Mouse (Mus musculus) frontal cortex, postnatal 25 days (tissue): ENCODE measurements around the gene Myo1g.

Experiments
- DNase-seq, 2 experiments: peaks; one replicate each; pipeline ENCODE4 v3.0.0; 2022; ENCODE audit warnings: low spot score in 2 of 2

Gene Myo1g

DNA sequence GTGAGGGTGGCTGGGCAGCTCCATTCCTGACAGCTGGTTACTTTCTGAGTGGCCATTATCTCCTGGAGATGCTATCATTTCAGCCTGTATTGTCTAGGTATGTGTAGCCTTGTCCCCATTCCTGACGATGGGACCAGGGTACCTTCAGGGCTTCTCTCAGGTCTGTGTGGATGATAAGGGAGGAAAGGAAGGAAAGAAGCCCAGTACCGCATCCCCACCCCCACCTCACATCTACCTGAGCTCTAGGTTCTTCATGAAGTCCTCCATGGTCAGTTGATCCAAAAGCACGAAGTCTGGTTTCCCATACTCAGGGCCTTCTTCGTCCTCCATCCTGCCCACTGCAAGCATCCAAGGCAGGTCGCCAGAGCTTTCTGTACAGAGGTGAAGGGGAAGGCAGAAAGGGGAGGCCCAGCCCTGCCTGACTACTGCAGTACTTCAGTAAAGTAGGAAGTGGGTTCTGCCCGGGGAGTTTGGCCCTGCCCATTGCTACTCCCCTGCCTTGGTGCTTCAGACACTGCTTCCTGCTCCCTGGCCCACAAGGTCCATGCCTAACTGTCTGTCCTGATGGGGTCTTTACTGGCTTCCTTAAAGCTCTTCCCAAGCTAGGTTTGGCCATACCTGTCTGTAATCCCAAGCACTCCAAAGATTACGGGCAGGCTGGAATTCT, at the start of gene Myo1g:
Myo1g (minus strand) TSS at position 459 of the 667 bp plus-strand sequence.
- DNase-seq: no peak

DNA sequence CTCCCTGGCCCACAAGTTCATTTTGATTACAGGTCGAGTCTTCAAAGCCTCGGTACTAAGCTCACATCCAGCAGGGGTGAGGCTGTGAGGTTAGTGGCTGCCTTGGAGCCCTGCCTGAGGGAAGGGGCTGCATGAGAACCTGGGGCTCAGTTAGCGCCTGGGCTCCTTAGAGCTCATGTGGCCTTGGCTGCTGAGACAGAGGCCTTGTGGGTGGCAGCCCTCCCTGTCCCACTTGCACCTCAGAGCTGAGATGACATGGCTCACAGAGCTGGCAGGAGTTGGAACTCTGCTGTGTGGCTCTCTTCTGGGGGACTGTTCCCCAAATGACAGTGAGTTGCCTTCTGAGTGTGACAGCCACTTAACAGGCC, 48.6 kb upstream of the Myo1g start:
- DNase-seq: no peak

DNA sequence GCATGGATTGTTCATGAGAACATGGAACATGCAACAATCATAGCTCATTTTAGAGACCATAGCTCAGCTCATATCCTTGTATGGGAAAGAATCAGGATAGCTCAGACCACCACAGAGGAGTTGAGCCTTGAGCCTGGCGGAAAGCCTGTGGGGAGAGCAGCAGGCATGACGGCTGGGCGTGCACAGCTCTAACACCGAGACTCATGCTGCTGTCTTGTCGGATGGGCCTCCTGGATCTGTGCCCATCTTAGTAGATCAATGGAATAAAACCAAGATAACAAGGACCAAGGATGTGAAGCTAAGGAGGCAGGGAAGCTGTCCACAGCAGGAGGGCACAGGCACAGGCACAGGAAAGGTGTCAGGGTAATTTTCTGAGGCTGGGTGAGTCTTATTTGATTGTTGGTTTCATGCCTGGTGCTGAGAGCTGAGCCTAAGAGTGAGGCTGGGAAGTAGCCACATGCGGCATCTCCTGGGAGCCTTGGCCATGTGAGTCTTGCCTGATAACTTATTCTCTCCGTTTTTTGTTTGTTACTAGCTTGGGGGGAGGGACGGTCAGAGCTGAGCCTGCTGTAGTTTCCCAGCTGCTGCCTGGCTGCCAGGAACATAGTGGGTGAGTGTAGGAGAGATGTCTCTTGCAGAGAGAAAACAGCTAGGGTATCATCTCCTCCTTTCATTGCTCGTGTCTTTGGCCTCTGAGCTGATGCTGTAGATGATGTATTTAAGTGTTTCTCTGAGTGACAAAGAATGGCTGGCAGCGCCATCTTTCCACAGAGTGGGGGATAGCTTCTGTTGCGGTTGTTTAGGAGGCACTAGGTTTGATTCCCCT, 48.0 kb upstream of the Myo1g start:
- peak in 1 of 2 experiments; percentile 15 for DNase-seq

DNA sequence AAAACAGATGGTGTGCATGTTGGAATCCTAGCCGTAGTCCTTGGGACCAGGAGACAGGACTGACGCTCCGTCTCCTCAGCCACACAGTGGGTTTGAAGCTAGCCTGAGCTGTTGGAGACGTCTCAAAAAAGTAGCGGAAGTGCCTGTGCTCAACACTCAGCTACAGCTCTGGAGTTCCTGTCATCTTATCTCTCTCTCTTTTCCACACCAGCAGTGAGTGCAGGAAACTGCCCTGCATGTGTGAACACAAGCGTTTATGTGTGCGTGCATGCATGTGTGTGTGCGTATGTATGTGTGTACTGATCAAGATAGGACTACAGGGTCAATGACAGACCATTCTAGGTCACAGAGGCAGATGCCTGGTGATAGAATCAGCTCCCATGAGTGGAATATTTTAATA, 47.2 kb upstream of the Myo1g start:
- no peak for DNase-seq

DNA sequence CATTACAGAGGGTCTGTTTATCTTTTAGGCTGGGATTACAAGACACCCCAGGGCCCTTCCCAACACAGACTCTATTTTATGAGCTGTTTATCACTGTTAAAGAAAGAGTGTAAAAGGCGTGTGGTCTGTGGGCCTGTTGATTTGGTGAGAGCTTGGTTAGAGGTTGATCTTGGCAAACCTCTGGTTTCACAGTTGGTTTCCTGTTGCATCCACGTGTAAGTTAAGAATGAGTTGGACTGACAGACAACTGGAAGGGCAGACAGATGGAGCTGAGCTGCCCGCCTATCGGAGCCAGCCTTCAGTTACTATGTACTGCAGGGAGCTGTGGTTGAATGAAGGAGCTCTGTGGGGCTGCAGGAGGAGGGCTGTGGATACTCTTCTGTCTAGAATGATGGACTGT, 45.7 kb upstream of the Myo1g start:
- DNase-seq: no peak

DNA sequence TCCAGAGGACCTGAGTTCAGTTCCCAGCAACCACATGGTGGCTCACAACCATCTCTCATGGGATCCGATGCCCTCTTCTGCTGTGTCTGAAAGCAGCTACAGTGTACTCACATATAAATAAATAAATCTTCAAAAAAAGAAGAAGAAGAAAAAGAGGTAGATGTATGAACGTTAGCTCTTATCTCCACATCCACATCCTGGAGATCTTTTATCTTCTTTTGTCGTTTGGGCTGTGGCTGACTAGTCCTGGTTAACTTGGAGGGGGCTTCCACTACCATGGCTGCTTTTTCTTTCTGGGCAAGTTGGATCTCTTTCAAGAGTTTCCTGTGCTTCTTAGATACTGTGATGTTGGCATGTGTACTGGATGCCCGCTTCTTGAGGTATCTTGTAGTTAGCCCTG, 42.4 kb upstream of the Myo1g start:
- DNase-seq: no peak

DNA sequence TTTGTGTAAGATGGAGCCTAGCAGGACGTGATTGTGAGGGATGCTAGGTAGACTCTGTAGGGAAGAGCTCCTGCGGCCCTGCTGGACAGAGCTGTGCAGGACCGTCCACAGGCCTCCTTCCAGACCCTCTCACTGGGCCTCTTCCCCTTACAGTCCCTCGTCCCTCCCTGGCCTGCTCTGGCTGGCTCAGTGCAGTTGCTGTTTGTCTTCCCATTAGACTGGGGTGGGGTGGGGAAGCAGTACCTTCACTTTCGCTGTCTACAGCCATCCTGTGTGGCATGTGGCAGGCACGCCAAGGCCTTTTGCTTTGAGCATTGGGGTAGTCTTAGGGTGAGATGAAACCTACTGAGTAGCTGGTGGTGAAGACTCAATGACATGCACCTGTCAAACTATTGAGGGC, 41.6 kb upstream of the Myo1g start:
- no peak for DNase-seq

DNA sequence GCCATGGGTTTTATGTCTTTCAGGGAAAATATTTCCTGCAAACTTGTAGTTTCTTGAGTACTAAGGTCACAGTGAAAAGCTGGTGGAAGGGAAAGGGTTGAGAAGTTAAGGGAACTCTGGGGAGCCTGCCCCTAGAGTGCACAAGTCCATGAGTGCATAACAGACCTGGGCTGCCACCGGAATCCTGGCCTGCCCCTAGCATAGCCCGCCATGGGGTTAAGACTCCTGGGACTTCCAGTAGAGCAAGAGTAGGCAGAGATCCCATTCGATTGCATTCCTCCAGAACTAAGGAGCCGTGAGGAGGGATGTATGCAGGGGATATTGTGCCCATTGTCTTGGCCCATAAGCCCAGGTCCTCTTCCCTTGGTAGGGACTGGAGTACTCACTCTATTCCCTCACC, 40.7 kb upstream of the Myo1g start:
- DNase-seq: no peak

DNA sequence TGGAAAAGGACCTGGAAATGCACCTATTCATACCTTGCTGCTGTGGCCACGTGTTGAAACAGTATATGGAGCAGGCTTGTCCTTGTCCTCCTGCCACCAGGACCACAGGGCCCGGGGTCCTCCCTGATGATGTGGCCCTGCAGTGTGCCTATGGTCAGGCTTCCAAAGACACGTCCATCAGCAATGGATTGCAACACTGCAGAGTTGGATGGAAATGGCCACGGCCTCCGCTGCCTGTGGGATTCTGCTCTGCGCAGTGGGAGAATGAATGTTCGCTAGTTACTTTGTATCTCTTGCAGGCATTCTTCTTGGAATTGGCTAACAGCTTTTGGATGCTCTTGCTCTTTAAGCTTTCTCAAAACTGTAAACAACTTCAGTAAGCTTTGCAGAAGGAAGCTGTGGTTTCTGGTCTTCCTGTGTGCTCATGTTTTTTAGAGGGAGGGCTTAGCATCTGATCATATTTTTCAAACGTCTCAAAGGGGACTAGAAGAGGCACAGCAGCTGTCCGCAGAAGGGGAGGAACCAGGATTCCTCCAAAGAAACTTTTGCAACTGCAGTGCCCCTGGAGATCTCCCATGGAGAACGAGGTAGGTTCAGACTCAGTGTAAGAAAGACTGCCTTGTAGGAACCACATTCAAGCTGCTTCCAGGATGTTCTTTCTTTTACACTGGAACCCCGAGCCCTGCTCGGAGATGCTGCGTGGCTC, 40.0 kb upstream of the Myo1g start:
- DNase-seq: no peak

DNA sequence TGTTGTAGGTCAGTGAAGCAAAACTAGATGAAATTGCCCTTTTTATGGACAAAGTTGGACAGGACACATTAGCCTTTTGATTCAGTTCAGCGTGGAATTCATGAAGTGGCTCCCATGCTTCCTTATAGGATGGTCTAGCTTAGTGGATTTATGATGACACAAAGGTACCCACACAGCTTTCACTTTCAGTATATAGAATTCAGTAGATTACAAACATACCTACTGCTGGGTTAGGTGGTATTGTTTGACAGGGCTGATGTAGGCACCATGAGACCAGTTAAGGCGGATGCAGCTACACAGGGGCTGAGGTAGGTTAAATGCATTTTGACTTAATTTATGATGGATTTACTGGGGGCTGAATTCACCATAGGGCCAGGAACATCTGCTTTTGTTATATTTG, 39.2 kb upstream of the Myo1g start:
- no peak for DNase-seq

DNA sequence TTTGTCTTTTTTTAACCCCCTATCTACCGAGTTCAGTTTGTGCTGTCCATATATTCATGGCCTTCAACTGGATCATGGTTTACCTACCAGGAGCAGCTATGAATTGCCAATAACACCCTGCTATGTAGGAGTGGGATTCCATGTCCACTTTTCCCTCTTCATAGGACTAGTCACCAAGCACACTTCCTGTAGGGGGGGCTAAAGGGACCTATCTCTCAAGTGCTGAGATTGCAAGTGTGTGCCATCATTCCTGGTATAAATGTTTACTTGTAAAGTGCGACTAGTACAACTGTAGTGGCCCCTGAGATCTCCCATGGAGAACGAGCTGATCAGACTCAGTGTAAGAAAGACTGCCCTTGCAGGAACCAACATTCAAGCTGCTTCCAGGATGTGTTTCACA, 37.5 kb upstream of the Myo1g start:
- DNase-seq: no peak

DNA sequence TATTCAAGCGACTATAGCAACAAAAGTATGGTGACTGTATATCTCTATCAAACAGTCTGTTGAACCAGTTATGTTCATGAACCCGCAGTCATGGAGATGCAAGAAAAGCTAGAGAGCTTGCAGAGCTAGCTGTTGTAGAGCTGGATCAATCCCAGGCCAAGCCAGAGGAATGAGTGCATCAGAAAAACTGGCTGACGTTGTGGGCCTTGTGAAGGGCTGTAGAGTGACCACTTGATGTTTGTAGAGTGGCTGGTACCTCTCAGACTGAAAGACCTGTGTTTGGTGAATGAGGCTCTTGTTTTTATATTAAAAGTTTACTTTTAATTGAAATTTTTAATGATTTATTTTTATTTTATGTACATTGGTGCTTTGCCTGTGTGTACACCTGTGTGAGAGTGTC, 29.4 kb upstream of the Myo1g start:
- no peak for DNase-seq

DNA sequence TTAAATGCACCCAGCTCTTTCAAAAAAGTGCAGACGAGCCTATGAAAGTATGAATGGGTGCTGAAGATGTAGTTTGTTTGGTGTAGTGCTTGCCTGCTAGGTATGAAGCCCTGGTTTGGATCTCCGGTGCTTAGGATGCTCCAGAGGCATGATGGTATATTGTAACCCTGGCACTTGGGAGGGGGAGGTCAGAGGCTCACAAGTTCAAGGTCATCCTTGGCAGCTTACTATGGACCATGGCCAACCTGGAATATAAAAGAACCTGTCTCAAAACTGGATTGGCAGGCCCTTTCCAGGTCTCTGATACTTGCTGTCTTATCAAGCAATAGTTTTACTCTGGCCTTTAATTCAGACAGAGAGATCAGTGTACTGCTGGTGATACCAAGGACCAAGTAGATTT, 29.0 kb upstream of the Myo1g start:
- DNase-seq: no peak

DNA sequence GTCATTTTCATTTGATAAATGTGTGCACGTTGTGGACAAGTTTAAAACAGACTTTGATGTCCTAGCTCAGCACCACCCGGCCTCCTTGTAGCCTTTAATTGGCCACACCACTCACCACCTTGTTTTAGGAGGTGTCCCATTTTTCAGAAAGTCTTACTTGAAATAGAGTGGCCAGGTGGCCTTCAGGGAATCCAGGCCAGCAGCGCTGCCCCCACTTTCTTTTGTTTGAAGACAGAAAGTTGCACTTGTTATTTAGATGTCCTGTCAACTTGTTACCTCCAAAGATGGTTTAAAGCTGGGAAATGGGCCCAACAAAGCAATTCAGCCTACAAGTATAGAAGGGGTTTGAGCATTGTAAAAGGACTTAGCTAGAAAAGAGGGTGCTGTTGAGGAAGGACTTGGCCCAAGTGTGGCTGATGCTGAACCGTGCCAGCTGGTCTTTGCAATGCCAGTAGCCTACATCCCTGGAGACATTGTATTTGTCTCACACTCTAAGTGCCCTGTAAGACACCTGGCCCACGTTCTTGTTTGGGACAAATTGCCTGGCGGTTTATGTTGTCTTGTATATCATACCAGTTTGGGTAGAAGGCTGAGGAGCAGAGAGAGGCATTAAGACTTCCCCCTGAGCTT, 27.0 kb upstream of the Myo1g start:
- no peak for DNase-seq

DNA sequence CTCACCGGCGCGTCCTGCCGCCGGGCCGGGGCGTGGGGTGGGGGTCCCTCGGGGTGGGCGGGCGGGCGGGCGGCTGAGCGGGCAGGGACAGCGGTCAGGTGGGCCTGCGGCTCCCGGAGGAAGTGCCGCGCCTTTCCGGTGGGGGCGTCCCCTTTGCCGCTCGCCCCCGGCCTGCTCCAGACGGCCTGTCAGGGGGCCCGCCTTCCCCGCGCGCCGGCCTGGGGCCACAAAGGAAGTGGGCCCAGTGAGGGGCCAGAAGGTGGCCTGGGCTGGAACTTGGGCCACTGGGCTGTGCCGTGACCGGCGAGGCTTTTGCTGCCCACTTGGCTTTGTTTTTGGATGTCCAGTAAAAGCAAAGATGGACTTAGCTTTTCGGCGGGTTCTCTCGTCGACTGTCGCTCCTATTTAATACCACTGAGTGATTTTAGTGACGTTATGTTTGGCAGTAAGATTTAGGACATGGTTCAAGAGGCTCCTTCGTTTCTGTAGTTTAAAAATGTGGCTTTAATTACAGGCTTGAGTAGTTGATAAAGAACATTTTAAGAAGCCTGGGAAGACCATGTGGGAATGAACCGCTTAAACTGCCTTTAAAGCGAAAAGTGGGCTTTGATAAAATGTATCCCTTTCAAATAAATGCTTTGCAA, 26.4 kb upstream of the Myo1g start:
- DNase-seq: peak in 1 of 2 experiments; percentile 27

DNA sequence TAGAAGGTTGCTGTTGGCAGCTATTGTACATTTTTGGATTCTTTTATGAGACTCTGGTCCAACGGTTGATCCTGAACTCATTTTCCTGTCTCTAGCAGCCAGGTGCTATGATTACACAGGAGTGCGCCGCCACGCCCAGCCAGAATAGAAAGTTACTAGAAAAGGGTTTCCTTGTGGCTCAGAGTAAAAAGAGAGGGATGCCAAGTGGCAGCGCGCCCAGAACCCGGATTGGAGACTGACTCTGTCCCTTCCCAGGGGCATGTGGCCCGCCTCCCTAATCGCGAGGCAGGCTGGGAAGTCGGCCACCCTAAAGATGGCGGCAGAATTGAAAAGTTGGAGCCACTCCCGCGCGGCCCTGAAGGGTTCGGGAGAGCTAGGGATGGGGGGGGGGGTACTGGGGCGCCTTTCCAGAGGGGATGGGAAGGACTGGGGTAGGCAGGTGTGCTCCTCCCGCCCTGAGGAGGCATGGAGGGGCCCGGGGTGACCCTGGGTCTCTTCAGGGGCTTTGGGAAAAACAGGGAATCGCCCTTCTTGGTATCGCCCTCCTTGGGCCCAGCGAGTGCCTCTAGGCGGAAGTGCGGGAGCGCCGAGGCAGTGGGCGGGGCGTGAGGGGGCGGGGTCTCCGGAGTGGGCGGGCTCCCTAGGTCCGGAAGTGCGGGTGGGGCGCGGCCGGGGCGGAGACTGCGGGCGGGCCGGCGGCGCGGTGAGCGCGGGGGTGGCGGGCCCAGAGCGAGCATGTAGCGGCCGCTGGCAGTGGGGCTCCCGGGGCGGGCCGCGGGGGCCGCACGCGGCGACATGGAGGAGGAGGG, 25.6 kb upstream of the Myo1g start, which contains the start of gene Ccm2:
Ccm2 (plus strand) TSS at position 683 of the 809 bp plus-strand sequence.
- DNase-seq: peak; percentile 91 to 93

DNA sequence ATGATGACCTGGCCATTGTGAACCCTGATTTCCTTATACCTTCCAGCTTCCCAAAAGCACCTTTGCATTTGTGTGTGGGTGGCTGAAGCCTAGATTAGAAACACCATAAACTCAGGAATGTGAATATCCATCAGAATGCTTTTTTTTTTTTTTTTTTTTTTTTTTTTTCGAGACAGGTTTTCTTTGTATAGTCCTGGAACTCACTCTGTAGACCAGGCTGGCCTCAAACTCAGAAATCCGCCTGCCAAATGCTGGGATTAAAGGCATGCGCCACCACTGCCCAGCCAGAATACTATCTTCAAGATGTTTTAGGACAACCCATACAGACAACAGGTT, 25.1 kb upstream of the Myo1g start:
- no peak for DNase-seq

DNA sequence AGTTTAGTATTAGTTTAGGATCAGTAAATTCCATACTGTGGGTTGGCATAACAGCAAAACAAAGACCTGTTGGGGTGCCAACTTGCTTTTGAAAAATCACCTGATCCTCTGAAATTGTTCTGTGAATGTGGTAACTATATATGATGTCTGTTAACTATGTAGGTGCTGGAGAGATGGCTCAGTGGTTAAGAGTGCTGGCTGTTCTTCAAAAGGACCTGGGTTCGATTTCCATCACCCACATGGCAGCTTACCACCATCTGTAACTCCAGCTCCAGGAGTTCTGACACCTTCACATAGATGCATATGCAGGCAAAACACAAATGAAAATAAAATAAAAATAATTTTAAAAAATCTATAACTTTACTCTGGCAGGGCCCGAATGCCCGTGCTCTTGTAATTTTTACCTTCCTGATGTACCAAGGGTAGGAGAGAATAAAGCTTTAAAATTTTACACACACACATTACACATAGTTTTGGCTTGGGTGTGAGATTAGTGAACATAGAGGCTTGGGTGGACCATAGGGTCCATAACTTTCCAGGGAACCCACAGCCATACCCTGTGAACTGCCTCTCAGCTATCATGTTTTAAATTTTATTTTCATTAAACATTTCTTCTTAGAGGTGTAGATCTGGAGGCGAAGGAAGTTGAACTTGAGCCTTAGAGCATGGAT, 24.6 kb upstream of the Myo1g start:
- no peak for DNase-seq

DNA sequence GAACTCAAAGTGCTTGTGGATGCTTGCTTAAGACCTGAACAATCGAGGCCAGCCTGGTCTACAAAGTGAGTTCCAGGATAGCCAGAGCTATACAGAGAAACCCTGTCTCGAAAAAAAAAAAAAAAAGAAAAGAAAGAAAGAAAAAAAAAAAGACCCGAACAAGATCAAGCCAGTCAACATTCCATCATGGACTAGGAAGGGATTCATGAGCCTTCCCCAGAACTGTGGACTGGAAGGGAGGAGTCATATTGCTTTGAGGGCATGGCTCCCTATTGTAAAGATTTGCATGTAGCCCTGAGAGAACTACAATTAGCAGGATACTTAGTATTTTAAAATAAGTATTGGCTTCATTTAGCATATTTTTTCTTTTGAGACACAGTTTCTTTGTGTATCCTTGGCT, 23.9 kb upstream of the Myo1g start:
- no peak for DNase-seq

DNA sequence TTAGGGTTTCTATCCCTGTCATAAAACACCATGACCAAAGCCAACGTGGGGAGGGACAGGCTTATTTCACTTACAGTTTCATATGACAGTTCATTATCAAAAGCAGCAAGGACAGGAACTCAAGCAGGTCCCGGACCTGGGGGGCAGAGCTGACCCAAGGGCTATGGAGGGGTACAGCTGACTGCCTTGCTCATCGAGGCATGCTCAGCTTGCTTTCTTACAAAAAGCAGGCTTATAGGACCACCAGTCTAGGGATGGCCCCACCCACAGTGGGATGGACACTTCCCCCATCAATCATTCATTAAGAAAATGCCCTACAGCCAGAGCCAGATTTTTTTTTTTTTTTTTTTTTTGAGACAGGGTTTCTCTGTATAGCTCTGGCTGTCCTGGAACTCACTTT, 10.0 kb upstream of the Myo1g start:
- no peak for DNase-seq

DNA sequence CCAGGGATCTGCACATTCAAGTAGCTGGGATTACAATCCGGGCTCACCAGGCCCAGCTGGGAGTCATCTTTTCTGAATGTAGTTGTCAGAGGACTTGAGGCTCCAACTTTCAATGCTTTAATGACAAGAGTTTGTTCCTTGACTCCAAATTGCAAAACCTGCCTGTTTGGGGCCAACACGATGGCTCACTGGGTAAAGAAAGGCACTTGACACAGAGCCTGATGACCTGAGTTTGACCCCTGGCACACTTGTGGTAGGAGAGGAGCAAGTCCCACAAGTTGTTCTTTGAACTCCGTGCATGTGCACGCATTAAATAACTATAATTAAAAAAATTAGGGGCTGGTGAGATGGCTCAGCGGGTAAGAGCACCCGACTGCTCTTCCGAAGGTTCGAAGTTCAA, 9.2 kb upstream of the Myo1g start:
- DNase-seq: no peak
